Mouse (Mus musculus): Measurements from ENCODE around the gene Mavs. TPM values are rescaled to one million over a fixed set of nuclear protein-coding genes. Genes with fewer than 3 reads are reported as not detected.
"Not testable (repeated sequence)": the region's sequence is repeated elsewhere in the genome, so short reads cannot be mapped to it uniquely, and the experiment has no call there.

Gene Mavs
- total RNA-seq, 2 experiments from 2014 or later: 6.8 to 7.4 TPM

DNA sequence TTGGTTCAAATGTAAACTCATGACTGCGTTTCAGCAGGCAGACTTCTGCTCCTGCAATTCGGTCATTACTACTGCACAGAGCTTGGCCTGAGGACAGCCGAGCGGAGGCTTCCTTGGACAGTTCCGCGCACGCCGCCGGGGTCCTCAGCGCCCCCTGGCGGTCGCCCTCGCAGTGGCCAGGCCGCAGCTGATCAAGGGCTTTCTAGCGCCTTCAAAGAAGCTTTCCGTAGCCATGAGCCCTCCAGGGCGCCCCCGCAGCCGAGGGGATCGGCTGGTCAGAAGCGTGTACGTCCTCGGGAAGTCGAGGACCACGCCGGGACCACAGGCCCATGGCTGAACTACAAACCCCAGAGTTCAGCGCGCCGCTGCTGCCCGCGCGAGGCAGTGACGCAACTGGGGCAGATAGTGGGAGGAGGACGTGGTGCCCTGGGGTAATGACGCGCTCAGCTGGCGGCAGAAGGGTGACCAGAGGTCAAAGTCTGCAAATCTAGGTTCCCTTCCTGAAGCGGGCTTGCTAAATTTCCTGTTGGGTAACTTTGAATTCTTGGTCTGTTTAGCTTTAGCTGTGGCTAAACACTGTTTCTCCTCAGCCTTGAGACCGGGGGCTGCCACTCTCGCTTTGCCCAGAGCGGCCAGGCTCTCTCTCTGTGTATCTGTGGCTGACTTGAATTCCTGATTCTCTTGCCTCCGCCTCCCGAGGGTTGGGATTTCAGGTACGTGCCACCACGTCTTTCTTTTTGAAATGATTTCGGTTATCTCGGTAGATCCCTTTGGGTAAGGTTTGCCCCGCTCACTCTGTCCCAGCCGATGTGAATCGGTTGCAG, 23.7 kb upstream of the Mavs start:
- peak; percentile 96 for DNase-seq (ENCODE audit: low spot score in 2 of 2)

DNA sequence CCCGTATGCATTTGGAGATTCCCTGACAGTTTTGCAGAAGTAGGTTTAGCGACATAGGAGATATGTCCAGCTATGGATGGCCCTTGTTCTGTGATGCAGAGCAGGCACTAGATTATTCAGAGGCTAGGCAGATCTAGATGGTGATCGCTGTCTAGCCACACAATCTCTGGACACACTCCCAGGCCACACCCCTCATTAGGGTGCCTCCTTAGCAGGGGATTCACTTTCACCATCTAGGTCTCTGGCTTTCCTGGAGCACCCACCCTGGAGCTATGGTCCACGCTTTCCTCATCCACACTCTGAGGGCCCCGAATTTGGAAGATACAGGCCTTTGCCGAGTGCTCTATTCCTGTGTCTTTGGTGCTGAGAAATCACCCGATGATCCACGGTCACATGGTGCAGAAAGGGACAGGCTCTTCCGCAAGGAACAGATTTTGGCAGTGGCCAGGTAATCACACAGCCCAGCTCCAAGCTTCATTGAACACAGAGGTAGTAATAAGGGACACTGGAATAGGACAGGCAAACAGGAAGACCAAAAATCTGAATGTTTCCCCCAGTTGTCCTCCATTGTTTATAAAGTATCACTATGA, 22.7 kb upstream of the Mavs start:
- peak; percentile 34 to 35 for DNase-seq (ENCODE audit: low spot score in 2 of 2)

DNA sequence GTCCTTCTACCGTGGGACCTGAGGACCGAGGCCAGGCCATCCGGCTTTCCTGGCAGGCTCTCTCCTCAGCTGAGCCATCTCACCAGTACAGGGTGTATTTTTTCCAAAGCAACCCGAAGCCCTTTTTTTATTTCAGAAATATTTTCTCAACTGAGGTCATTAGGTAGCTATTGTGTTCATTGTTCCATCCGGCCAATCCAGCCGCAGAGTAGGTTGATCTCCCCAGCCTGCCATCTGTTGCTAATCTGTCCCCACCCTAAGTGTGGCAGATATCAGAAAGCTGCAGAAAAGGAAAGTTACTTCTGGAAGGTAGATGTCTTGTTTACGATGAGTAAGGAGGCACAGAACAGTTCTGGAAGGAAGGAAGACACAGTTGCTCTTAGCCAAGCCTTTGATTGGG, 20.1 kb upstream of the Mavs start:
- no peak for DNase-seq (ENCODE audit: low spot score in 2 of 2)

DNA sequence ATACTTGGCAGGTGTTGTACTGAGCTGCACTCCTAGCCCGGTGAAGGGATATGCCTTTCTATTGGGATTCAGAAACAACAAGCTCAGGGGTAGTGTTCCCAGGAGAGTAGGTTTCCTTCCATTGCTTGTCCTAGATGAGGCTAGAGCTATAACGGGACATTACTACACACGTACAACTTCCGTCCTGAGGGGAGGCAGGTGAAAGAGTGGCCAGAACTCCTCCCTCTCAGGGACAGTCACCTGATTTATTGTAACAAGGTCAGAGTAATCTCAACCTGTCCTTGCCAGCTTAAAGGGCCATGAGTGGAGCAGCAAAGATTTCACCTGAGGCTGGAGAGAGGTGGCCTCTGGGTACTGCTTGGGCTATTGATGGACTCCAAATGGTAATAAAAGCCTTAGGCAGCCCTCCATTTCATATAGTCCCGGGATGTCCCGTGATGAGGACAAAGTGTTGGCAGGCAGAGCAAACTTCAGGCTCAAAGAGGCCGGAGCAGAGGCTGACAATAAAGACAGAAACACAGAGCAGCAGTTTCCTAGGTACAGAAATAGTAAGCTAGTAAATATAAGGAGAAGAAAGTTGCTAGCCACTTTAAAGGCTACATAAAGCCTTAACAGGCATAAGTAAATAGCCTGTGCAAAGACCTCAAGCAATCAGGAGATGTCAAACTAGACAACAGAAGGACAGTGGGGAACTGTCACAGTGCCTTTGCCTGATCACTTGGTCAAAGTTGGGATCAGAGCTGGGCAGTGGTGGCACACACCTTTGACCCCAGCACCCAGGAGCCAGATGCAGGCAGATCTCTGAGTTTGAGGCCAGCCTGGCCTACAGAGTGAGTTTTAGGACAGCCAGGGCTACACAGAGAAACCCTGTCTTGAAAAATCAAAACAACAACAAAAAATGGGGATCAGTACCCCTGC, 17.7 kb upstream of the Mavs start:
- DNase-seq (ENCODE audit: low spot score in 2 of 2): no peak

DNA sequence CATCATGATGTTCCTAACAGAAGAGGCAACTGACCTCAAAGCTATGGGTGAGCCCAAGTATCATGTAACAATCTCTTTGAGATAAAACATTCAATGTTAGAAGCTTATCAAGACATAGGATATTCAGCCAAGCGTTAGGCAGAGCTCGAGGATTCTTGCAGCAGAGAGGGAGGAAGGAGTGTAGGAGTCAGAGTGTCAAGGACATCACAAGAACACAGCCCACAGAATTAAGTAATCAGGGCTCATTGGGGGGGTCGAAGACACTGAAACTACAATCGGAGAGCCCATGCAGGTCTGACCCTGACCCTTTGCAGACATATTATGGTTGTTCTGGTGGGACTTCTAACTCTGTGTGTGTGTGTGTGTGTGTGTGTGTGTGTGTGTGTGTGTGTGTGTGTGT, 13.8 kb upstream of the Mavs start:
- no peak for DNase-seq (ENCODE audit: low spot score in 2 of 2)

DNA sequence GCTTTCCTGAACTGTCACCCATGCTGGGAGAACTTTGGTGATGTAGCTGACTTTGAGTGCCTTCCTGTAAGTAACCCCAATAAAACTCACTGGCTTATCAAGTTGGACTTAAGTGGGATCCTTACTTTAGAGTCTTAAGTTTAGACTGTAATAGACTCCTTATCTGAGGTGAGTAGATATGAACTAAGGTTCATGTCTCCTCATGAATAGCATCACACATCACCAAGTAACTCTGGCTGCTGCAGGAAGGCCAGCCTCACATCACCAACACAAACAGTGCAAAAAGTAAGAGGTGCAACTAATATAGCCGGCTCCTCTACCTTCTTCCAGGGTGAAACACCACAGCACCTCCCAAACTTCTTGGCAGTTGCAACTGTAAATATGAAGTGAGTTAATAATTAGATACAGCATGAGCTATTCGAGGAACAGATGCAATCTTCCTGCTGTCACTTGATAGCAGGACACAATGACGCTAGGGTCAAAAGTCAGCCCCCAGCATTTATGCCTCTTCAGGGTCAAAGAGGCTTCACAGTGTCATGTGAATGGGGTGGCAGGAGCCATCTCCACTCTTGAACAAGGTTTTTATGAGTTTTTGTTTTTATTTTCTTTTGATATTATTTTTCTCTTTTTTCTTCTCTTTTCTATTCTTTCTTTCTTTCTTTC, 11.9 kb upstream of the Mavs start:
- no peak for DNase-seq (ENCODE audit: low spot score in 2 of 2)

DNA sequence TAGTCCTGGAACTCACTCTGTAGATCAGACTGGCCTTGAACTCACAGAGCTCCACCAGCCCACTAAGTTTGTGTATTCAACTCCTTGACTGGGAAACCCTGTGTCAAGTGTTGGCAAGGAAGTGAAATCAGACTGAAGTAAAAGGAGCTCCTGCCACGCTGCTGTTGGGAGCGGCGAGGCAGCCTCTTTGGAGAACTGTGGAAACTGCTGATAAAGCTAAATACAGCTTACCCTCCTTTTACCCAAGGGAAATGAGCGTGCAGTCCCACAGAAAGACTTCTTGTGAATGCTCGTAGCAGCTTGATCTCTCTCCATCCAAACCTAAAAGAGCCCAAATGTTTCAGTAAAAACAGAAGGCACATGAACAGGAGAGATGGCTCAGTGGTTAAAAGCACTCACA, 11.3 kb upstream of the Mavs start:
- DNase-seq (ENCODE audit: low spot score in 2 of 2): no peak

DNA sequence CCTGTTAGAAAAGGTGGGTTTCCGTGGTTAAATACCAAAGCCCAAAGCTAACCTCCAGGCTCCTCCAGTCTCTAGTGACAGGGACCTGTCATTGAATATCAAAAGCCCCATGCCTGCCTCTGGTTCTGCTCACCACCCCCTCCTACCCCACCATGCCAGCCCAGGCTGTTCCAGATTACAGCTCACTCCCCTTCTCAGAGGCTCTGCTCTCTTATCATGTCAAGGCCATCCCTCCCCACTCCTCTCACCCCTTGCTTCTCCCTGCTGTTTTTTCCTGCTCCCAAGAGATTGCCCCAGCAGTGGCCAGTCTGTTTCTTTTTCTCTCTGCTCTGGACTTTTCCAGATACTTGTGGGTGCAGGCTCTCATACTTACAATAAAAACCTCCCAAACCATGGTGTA, 10.3 kb upstream of the Mavs start:
- no peak for DNase-seq (ENCODE audit: low spot score in 2 of 2)

DNA sequence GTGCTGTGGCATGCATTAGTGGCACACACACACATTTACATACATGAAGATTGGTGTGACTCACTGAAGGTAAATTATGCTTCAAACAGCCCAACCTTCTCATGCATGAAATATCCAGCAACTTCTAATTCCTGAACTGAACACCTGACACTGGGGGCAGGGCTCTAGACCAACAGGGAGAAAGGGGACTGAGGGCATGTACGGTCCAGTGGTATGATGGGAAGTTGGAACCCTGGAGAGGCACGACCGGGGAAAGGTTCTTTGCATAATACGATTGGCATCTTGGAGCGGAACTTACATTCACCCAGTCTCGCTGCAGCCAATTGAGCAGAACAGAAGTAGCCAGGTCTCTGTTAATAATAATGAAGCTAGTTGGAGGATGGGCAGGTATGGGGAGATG, 8.7 kb upstream of the Mavs start:
- DNase-seq (ENCODE audit: low spot score in 2 of 2): no peak

DNA sequence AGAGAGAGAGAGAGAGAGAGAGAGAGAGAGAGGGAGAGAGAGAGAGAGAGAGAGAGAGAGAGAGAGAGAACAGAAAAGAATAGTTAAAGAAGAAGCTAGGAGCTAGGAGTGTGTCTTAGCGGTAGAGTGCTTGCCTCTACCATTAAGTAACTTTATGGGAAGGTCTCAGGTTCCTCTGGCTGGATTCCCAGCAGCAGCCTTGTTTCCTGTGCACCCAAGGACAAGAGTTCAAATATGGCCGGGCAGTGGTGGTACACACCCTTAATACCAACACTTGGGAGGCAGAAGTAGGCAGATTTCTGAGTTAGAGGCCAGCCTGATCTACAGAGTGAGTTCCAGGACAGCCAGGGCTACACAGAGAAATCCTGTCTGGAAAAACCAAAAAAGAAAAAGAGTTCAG, 7.2 kb upstream of the Mavs start:
- not testable (repeated sequence) for DNase-seq (ENCODE audit: low spot score in 2 of 2)

DNA sequence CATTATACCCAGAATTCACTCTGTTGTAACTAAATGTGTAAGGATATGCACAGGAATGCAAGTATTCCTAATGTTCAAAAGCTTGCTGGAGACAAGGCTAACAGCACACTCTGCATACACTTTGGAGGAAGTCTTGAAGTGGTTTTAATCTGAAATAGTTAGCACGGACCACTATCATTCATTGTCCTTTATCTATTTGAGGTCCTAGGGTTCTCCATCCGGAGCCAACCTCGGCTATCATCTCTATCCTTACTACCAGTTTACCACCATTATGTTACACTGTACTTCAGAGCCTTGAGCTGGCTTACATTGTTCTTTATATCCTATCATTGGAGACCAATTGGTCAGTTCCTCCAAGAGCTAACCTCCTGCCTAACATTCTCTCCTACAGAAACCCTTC, 6.6 kb upstream of the Mavs start:
- no peak for DNase-seq (ENCODE audit: low spot score in 2 of 2)

DNA sequence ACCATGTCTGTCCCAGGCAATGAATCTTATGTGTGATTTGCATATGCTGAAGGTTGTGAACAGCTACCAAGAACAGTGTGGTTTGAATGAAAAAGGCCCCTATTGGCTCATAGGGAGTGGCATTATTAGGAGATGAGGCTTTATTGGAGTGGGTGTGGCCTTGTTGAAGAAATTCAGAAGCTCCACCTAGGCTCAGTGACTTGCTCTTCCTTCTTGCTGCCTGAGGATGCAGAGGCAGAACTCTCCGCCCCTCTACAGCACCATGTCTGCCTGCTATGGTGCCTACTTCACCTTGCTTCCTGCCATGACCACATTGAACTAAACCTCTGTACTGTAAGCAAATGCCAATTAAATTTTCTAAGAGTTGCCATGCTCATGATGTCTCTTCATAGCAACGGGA, 1.3 kb upstream of the Mavs start:
- DNase-seq (ENCODE audit: low spot score in 2 of 2): no peak

DNA sequence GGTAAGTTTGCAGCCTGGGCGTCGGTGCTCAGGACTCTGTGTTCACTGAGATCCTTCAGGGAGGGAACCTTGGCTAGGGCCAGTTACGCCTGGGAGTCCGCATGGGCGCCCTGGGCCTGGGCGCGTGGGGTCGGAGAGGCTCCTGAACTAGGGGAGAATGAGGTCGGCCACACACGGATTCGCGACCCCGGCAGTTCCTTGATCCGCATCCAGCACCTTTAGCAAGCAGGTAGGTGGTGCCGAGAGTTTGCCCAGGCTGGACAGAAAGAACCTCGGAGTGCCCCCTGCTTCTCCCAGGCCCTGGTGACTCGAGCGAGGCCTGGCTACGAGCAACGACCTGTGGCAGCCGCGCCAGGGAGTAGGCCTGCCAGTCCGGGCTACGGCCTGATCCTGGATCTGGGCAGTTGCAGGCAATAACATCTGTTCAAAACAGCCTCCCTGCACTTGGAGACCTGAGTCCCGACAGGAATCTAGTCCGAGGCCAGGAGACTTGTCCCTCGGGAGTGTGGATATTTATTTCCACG, 326 bp downstream of the Mavs start:
- no peak for DNase-seq (ENCODE audit: low spot score in 2 of 2)

DNA sequence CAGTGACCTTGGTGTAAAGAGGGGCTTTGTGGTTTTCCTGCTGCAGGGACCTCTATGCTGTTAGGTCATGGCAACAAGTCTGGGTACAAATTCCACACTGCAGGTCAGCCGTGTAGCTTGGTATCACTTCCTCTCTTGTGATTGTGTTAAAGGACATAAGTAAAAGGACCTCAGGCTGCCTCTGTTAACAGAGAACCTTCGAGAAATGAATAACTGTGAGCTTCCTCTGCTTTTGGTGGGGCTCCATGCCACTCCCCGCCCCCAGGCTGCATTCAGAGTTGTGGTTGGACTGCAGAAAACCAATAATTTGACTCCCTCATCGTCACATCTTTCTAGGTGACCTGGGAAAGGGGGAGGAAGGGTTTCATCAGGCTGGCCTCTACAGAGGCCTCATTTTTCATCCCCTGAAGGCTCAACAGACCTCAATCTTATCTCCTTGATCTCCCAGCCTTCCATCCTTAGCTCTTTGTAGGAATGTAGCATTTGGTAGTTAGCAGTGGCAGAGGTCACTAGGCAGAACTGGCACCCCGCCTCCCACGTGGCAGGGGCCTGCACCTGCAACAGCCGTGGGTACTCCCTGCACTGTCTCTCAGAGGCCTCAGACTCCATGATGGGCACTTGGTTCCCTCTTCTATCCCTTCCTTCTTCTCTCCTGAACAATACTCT, 1.2 kb downstream of the Mavs start:
- DNase-seq (ENCODE audit: low spot score in 2 of 2): no peak

DNA sequence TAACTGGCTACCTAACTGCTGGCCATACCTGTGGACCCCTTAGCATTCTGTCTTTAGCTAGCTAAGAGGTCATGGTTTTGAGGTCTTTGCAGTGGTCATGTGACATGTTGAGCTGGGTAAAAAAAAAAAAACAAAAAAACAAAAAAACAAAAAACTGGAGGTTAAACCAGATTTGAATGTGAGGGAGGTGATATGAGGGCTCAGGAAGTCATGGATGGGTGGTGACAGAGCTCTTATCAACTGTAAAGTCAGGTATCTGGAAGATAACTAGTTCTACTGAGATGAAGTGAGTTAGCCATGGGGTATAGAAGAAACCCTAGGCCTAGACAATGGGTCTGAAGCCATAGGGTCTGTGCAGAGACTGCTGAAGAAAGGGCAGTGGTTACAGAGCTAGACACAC, 8.3 kb downstream of the Mavs start:
- DNase-seq (ENCODE audit: low spot score in 2 of 2): no peak

DNA sequence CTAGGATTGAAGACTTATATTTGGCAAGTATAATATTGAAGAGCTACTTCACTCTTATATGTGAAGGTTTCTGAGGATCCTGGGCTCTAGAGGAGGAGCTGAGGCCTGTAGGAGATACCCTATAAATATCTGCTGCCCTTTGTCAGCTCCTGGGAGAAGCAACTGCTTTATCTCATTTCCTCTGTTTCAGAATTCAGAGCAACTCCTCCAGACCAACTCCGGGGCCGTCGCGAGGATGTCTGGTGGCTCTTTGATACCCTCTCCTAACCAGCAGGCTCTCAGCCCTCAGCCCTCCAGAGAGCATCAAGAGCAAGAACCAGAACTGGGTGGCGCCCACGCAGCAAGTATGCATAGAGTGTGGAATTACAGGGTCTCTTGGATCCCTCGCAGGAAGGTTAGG, 9.1 kb downstream of the Mavs start:
- no peak for DNase-seq (ENCODE audit: low spot score in 2 of 2)

DNA sequence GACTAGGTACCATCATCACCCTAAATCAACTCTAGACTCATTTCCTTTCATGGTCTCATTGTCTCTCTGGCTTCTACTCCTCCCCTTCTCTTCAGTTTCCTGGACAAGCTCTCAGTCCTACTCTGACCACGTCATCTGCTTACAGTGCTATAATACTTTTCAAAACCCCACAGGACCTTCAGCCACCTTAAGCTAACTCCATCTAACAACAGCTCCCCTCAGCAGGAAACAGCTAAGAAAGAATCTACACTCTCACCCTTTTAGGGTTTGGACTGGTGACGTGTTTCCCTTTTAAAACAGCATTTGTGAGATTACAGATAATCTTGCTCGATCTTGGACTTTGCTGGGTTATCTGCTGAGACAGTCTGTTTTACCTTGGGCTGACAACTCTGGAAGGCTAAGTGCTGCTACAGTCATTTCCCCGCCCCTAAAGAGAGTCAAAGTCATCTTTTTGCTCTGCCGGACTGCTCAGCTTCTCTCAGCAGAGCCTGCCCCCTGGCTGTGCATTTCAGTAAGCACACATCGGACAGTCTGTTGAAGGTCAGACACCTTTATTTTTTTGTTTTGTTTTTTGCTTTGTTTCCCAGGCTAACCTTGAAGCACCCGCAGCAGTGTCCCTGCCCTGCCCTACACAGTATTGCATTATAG, 19.9 kb downstream of the Mavs start:
- peak; percentile 38 to 51 for DNase-seq (ENCODE audit: low spot score in 2 of 2)

DNA sequence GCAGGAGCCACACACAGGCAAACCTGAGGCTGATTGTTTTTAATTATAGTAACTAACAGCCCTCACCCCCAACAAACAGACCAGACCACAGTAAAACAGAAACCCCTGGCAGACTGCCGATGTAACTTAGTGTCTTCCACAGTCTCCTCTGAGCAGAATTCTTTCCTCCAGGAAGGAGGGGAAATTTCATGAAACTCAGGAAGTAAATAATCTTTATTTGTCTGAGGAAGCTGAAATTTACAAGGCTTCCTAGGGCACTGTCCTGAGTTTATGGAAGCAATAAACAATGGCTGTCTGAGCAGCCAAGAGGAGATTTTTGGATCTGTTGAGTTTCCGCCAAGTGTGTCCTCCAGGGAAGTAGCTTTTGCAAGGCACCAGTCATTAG, 20.5 kb downstream of the Mavs start:
- no peak for DNase-seq (ENCODE audit: low spot score in 2 of 2)

DNA sequence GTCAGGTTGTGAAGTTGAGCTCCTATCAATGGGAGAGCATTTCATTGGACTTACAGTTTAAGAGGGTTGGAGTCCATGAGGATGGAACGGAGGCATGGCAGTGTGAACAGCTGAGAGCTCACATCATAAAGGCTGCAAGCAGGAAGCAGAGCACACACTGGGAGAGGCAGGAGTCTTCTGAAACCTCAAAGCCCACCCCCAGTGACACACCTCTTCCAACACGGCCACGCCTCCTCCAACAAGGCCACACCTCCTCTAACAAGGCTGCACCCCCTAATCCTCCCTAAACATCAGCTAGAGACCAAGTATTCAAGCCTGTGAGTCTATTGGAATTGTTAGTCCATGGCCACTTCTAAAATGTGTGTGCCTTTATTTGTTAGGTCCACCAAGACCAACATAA, 21.9 kb downstream of the Mavs start:
- no peak for DNase-seq (ENCODE audit: low spot score in 2 of 2)

DNA sequence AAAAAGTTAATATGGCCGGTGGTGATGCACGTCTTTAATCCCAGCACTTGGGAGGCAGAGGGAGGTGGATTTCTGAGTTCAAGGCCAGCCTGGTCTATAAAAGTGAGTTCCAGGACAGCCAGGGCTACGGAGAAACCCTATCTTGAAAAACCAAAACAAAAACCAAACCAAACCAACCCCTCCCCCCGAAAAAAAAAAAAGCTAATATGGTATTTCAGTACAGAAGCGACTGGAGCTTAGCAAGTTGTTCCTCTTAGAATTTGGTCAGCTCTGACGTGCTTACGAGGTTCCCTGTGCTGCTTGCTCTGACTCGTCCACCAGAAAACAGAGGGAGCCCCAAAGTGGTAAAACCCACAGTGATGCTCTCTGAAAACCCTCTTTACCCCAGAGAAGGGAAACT, 24.8 kb downstream of the Mavs start:
- no peak for DNase-seq (ENCODE audit: low spot score in 2 of 2)
